Mouse (Mus musculus): ENCODE data around the gene Atmin. TPM values are rescaled to one million over a fixed set of nuclear protein-coding genes. Genes with fewer than 3 reads are reported as not detected.

The Atmin gene
- polyA plus RNA-seq, 1 experiment: 40.6 TPM

GRCm38 (mm10) chr8:116978052-116978451, 34.9 kb downstream of the Atmin start:
- no peak overlapping the region for H3K27ac ChIP-seq (ENCODE audit: insufficient read depth, low read length)
- H3K4me3 ChIP-seq (ENCODE audit: insufficient read depth, low read length): peak overlapping the region; percentile 58
- no peaks in the 10 kb centered on the region for H3K4me1 ChIP-seq (ENCODE audit: control insufficient read depth, insufficient read depth, low read length)
- no peak for TF ChIP-seq CTCF (IDR thresholded peaks at IDR 0.05; ENCODE audit: extremely low read depth, insufficient read depth, low read length)
- TF ChIP-seq POLR2A (IDR thresholded peaks at IDR 0.05; ENCODE audit: extremely low read depth, insufficient read depth, low read length): no peak

- TF ChIP-seq CTCF (IDR thresholded peaks at IDR 0.05; ENCODE audit: extremely low read depth, insufficient read depth, low read length) (no peak), POLR2A (IDR thresholded peaks at IDR 0.05; ENCODE audit: extremely low read depth, insufficient read depth, low read length) (no peak)
- peak within 1 kb of the TSS; percentile 58 for H3K4me3 ChIP-seq (ENCODE audit: insufficient read depth, low read length)
- H3K4me1 ChIP-seq (ENCODE audit: control insufficient read depth, insufficient read depth, low read length): no peaks in the 10 kb centered on the region
- no peak within 1 kb of the TSS for H3K27ac ChIP-seq (ENCODE audit: insufficient read depth, low read length)
These were observed 35.6 kb downstream of the Atmin start, which contains the start of gene 1700030J22Rik for GRCm38 (mm10) chr8:116978631-116979256. Gene 1700030J22Rik, minus strand, starts transcription at chr8:116978959.

- TF ChIP-seq CTCF (IDR thresholded peaks at IDR 0.05; ENCODE audit: extremely low read depth, insufficient read depth, low read length) (peak; percentile 54; the same call in 1 of the 2 replicates), POLR2A (IDR thresholded peaks at IDR 0.05; ENCODE audit: extremely low read depth, insufficient read depth, low read length) (no peak)
These were observed 36.9 kb downstream of the Atmin start for GRCm38 (mm10) chr8:116980117-116980516.

GRCm38 (mm10) chr8:116989842-116990241, 46.6 kb downstream of the Atmin start:
- no peaks in the 10 kb centered on the region for H3K4me1 ChIP-seq (ENCODE audit: control insufficient read depth, insufficient read depth, low read length)
- H3K27ac ChIP-seq (ENCODE audit: insufficient read depth, low read length): no peak overlapping the region
- no peak for TF ChIP-seq CTCF (IDR thresholded peaks at IDR 0.05; ENCODE audit: extremely low read depth, insufficient read depth, low read length)
- no peak for TF ChIP-seq POLR2A (IDR thresholded peaks at IDR 0.05; ENCODE audit: extremely low read depth, insufficient read depth, low read length)
- no peak overlapping the region for H3K4me3 ChIP-seq (ENCODE audit: insufficient read depth, low read length)

More at GRCm38 (mm10) chr8:116980117-116980516, 36.9 kb downstream of the Atmin start:
- H3K4me1 ChIP-seq (ENCODE audit: control insufficient read depth, insufficient read depth, low read length): no peaks in the 10 kb centered on the region
- H3K4me3 ChIP-seq (ENCODE audit: insufficient read depth, low read length): no peak overlapping the region
- H3K27ac ChIP-seq (ENCODE audit: insufficient read depth, low read length): no peak overlapping the region

- no peak for TF ChIP-seq CTCF (IDR thresholded peaks at IDR 0.05; ENCODE audit: extremely low read depth, insufficient read depth, low read length)
- no peak for TF ChIP-seq POLR2A (IDR thresholded peaks at IDR 0.05; ENCODE audit: extremely low read depth, insufficient read depth, low read length)
- H3K4me3 ChIP-seq (ENCODE audit: insufficient read depth, low read length): no peak overlapping the region
- no peaks in the 10 kb centered on the region for H3K4me1 ChIP-seq (ENCODE audit: control insufficient read depth, insufficient read depth, low read length)
- no peak overlapping the region for H3K27ac ChIP-seq (ENCODE audit: insufficient read depth, low read length)
These were observed 48.0 kb downstream of the Atmin start for GRCm38 (mm10) chr8:116991241-116991640.

GRCm38 (mm10) chr8:116992176-116992971, 49.2 kb downstream of the Atmin start:
- Histone ChIP-seq H3K4me3 (ENCODE audit: insufficient read depth, low read length) (peak overlapping the region; percentile 82), H3K4me1 (ENCODE audit: control insufficient read depth, insufficient read depth, low read length) (no peaks in the 10 kb centered on the region), H3K27ac (ENCODE audit: insufficient read depth, low read length) (no peak overlapping the region)
- TF ChIP-seq POLR2A (IDR thresholded peaks at IDR 0.05; ENCODE audit: extremely low read depth, insufficient read depth, low read length) (no peak), CTCF (IDR thresholded peaks at IDR 0.05; ENCODE audit: extremely low read depth, insufficient read depth, low read length) (no peak)

- TF ChIP-seq CTCF (IDR thresholded peaks at IDR 0.05; ENCODE audit: extremely low read depth, insufficient read depth, low read length) (no peak), POLR2A (IDR thresholded peaks at IDR 0.05; ENCODE audit: extremely low read depth, insufficient read depth, low read length) (peak; percentile 95)
- H3K27ac ChIP-seq (ENCODE audit: insufficient read depth, low read length): 0 out of 2 replicates have a peak within 1 kb of the TSS, but pooled peaks have one; percentile 8
- H3K4me3 ChIP-seq (ENCODE audit: insufficient read depth, low read length): peak within 1 kb of the TSS; percentile 82
- no peaks in the 10 kb centered on the region for H3K4me1 ChIP-seq (ENCODE audit: control insufficient read depth, insufficient read depth, low read length)
These were observed 50.1 kb downstream of the Atmin start, which contains the start of gene Gcsh for GRCm38 (mm10) chr8:116993095-116993867. Gene Gcsh, minus strand, starts transcription at chr8:116993537.

GRCm38 (mm10) chr8:116994016-116994716, 51.0 kb downstream of the Atmin start:
- H3K4me3 ChIP-seq (ENCODE audit: insufficient read depth, low read length): peak overlapping the region; percentile 82; the same call in 1 of the 2 replicates
- H3K4me1 ChIP-seq (ENCODE audit: control insufficient read depth, insufficient read depth, low read length): no peaks in the 10 kb centered on the region
- no peak for TF ChIP-seq CTCF (IDR thresholded peaks at IDR 0.05; ENCODE audit: extremely low read depth, insufficient read depth, low read length)
- H3K27ac ChIP-seq (ENCODE audit: insufficient read depth, low read length): no peak overlapping the region

Other genes starting within 250 kb of the Atmin start
- gene Cdyl2, start 210.4 kb upstream of the Atmin start, polyA plus RNA-seq (2012; rRNA removed): 3.8 and 4.2 TPM in 2 replicates
- 19.6 and 21.6 TPM in 2 replicates for gene Cmc2, start 21.9 kb upstream of the Atmin start, polyA plus RNA-seq (2012; rRNA removed)
- 1.5 and 2.4 TPM in 2 replicates for gene Cenpn, start 21.7 kb upstream of the Atmin start, polyA plus RNA-seq (2012; rRNA removed)
- 7.2 and 7.3 TPM in 2 replicates for gene 1700030J22Rik, start 35.6 kb downstream of the Atmin start, polyA plus RNA-seq (2012; rRNA removed)
- gene Gcsh, start 50.1 kb downstream of the Atmin start, polyA plus RNA-seq (2012; rRNA removed): 77.6 and 84.2 TPM in 2 replicates
- 0.13 and 0.19 TPM in 2 replicates for gene Pkd1l2, start 139.1 kb downstream of the Atmin start, polyA plus RNA-seq (2012; rRNA removed)
- 0.11 TPM in 1 of 2 replicates, not detected in the other for gene Bco1, start 152.5 kb downstream of the Atmin start, polyA plus RNA-seq (2012; rRNA removed)
- 8.2 and 8.4 TPM in 2 replicates for gene Gan, start 214.7 kb downstream of the Atmin start, polyA plus RNA-seq (2012; rRNA removed)